9 mouse cellular contexts compared by ENCODE assay signal in the genomic region with DNA sequence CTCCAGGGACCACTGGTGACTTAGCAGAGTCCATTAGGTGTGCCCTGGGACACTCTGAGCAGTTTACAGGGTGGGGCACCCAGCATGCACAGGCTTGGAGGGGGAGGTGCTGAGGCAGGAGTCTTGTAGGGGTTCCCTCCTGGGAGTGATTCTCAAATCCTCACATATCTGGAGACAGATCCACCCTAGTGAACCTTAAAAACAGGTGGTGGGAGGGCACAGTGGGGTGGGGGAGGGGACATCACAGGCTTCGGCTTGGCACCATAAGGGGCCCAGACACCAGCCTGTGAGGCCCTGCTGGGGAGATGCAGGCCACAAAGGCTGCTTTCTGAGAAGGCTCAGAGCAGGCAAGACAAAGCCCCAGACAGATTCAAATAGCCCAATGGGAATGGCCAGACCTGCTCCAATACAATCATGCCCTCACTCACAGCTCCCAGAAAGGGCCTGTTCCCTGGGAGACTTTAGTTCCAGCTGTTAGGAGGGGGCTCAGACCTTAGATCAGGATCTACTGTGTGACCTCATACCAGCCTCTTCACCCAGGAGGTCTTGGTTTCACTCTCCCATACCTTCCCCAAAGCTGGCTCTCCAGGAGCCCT. TPM values are rescaled to one million over a fixed set of nuclear protein-coding genes. Genes with fewer than 3 reads are reported as not detected.
DNase-seq lines count a peak whose midpoint lies in the region; ATAC-seq and TF ChIP-seq lines count a peak whose summit lies in the region.
"Had no signal": no experiment of that assay in that cellular context is flagged by ENCODE, and none has a peak within 500 bp of the region (broad histone marks: within the 10 kb centered on the region; RNA-seq: fewer than 3 reads in every experiment).

No protein-coding gene starts in this region.

- no peaks in the 10 kb centered on the region for H3K9me3 ChIP-seq in forebrain, embryonic 10.5 days
- H3K9me3 ChIP-seq in liver, embryonic 12.5 days (replicated peaks): no peaks in the 10 kb centered on the region
- no peaks in the 10 kb centered on the region for H3K9me3 ChIP-seq in stomach, embryonic 15.5 days

- no peak overlapping the region for H3K4me2 ChIP-seq in liver, embryonic 12.5 days
- no peak overlapping the region for H3K4me2 ChIP-seq in stomach, embryonic 15.5 days

- TF ChIP-seq CTCF in gastrocnemius, adult 2 months (IDR thresholded peaks at IDR 0.05): no peak

- peak overlapping the region; percentile 87 for H3K27ac ChIP-seq in forebrain, embryonic 10.5 days
- no peak overlapping the region for H3K27ac ChIP-seq in liver, embryonic 12.5 days
- peak overlapping the region; percentile 12; the same call in 1 of the 2 replicates for H3K27ac ChIP-seq in stomach, embryonic 15.5 days
- H3K27ac ChIP-seq in gastrocnemius, adult 2 months: no peak overlapping the region

- ATAC-seq in liver, embryonic 12.5 days: peak; percentile 76
- peak; percentile 55; the same call in 1 of the 2 replicates for ATAC-seq in stomach, embryonic 15.5 days (ENCODE audit: insufficient read depth, low FRiP score, low read depth)

- peak; percentile 10 for DNase-seq in layer of hippocampus, adult 9-11 months
- DNase-seq in layer of hippocampus, adult 8-10 months (ENCODE audit: low spot score in 2 of 2): no peak
- peak; percentile 46 for DNase-seq in forebrain, embryonic 10.5 days (ENCODE audit: extremely low spot score, low spot score)
- DNase-seq in lung, postnatal 14 days: no peak
- no peak for DNase-seq in gastrocnemius, adult 2 months
- no peak for DNase-seq in cerebellum, adult 8-10 months

- 8% methylated on average over 1 of the region's 1 CpGs for WGBS in forebrain, embryonic 10.5 days
- WGBS in liver, embryonic 12.5 days (ENCODE audit: insufficient replicate concordance): 10% methylated on average over 1 of the region's 1 CpGs
- WGBS in stomach, embryonic 15.5 days: 47% methylated on average over 1 of the region's 1 CpGs

- H3K9ac ChIP-seq in liver, embryonic 12.5 days: no peak overlapping the region
- no peak overlapping the region for H3K9ac ChIP-seq in stomach, embryonic 15.5 days

- no peaks in the 10 kb centered on the region for H3K27me3 ChIP-seq in forebrain, embryonic 10.5 days (ENCODE audit: poor library complexity, severe bottlenecking)
- no peaks in the 10 kb centered on the region for H3K27me3 ChIP-seq in liver, embryonic 12.5 days (replicated peaks)
- no peaks in the 10 kb centered on the region for H3K27me3 ChIP-seq in stomach, embryonic 15.5 days (replicated peaks)

- intact Hi-C loops in gastrocnemius, adult 2 months (cut with DNase I): no loop called here

- H3K4me3 ChIP-seq in forebrain, embryonic 10.5 days: peak overlapping the region; percentile 9; the same call in 1 of the 2 replicates
- no peak overlapping the region for H3K4me3 ChIP-seq in liver, embryonic 12.5 days
- H3K4me3 ChIP-seq in stomach, embryonic 15.5 days (replicated peaks): no peak overlapping the region
- no peak overlapping the region for H3K4me3 ChIP-seq in gastrocnemius, adult 2 months

- H3K36me3 ChIP-seq in forebrain, embryonic 10.5 days (replicated peaks): peaks cover 15% of the 10 kb centered on the region
- no peaks in the 10 kb centered on the region for H3K36me3 ChIP-seq in liver, embryonic 12.5 days
- H3K36me3 ChIP-seq in stomach, embryonic 15.5 days: no peaks in the 10 kb centered on the region

- H3K4me1 ChIP-seq in forebrain, embryonic 10.5 days: peaks cover 86% of the 10 kb centered on the region
- H3K4me1 ChIP-seq in liver, embryonic 12.5 days: peaks cover 62% of the 10 kb centered on the region
- H3K4me1 ChIP-seq in stomach, embryonic 15.5 days: peaks cover 52% of the 10 kb centered on the region

RNA-seq across cellular contexts. Expression of a gene that starts 6.5 kb away (rescaled TPM):
- 10 to 100 TPM; 57.5 to 71.0 (median 61.8) TPM for total RNA-seq in layer of hippocampus, adult 8-10 months (2022)
- 16.5 and 18.5 TPM in 2 replicates for polyA plus RNA-seq in forebrain, embryonic 10.5 days (2016; fragmentation: Nextera tagmentation; extraction: Ambion mirVana)
- polyA plus RNA-seq in liver, embryonic 12.5 days (2016; fragmentation: Nextera tagmentation; extraction: Ambion mirVana): 3.7 and 4.3 TPM in 2 replicates
- 20.1 and 21.9 TPM in 2 replicates for polyA plus RNA-seq in stomach, embryonic 15.5 days (2015; fragmentation: Nextera tagmentation; extraction: Ambion mirVana)
- 1 to 10 TPM; 6.5 to 6.6 TPM for total RNA-seq in gastrocnemius, adult 2 months (2021)

RNA-seq across cellular contexts. Expression of a gene that starts 45.3 kb away (rescaled TPM):
- 10 to 100 TPM; 25.7 to 29.4 (median 26.8) TPM for total RNA-seq in layer of hippocampus, adult 8-10 months (2022)
- polyA plus RNA-seq in forebrain, embryonic 10.5 days (2016; fragmentation: Nextera tagmentation; extraction: Ambion mirVana): 33.8 and 36.5 TPM in 2 replicates
- polyA plus RNA-seq in liver, embryonic 12.5 days (2016; fragmentation: Nextera tagmentation; extraction: Ambion mirVana): 9.2 and 11.7 TPM in 2 replicates
- polyA plus RNA-seq in stomach, embryonic 15.5 days (2015; fragmentation: Nextera tagmentation; extraction: Ambion mirVana): 20.7 and 25.0 TPM in 2 replicates
- 1 to 10 TPM; 4.8 to 5.5 TPM for total RNA-seq in gastrocnemius, adult 2 months (2021)

RNA-seq across cellular contexts. Expression of a gene that starts 45.4 kb away (rescaled TPM):
- 1 to 10 TPM; 4.9 to 6.4 (median 5.6) TPM for total RNA-seq in layer of hippocampus, adult 8-10 months (2022)
- polyA plus RNA-seq in forebrain, embryonic 10.5 days (2016; fragmentation: Nextera tagmentation; extraction: Ambion mirVana): 12.0 and 14.2 TPM in 2 replicates
- polyA plus RNA-seq in liver, embryonic 12.5 days (2016; fragmentation: Nextera tagmentation; extraction: Ambion mirVana): 11.5 and 12.3 TPM in 2 replicates
- polyA plus RNA-seq in stomach, embryonic 15.5 days (2015; fragmentation: Nextera tagmentation; extraction: Ambion mirVana): 12.2 and 12.9 TPM in 2 replicates
- total RNA-seq in gastrocnemius, adult 2 months (2021): 1 to 10 TPM; 2.3 to 3.5 TPM

RNA-seq across cellular contexts. Expression of a gene that starts 59.4 kb away (rescaled TPM):
- not detected for total RNA-seq in layer of hippocampus, adult 8-10 months (2022)
- polyA plus RNA-seq in forebrain, embryonic 10.5 days (2016; fragmentation: Nextera tagmentation; extraction: Ambion mirVana): not detected in 2 replicates
- 0.48 TPM in 1 of 2 replicates, not detected in the other for polyA plus RNA-seq in liver, embryonic 12.5 days (2016; fragmentation: Nextera tagmentation; extraction: Ambion mirVana)
- not detected in 2 replicates for polyA plus RNA-seq in stomach, embryonic 15.5 days (2015; fragmentation: Nextera tagmentation; extraction: Ambion mirVana)
- total RNA-seq in gastrocnemius, adult 2 months (2021): not detected
- total RNA-seq: neutrophil, adult 5-6 weeks had no signal

RNA-seq across cellular contexts. Expression of a gene that starts 59.4 kb away (rescaled TPM):
- total RNA-seq in layer of hippocampus, adult 8-10 months (2022): 10 to 100 TPM; 10.9 to 13.3 (median 12.1) TPM
- 47.9 and 52.4 TPM in 2 replicates for polyA plus RNA-seq in forebrain, embryonic 10.5 days (2016; fragmentation: Nextera tagmentation; extraction: Ambion mirVana)
- 20.6 and 23.2 TPM in 2 replicates for polyA plus RNA-seq in liver, embryonic 12.5 days (2016; fragmentation: Nextera tagmentation; extraction: Ambion mirVana)
- polyA plus RNA-seq in stomach, embryonic 15.5 days (2015; fragmentation: Nextera tagmentation; extraction: Ambion mirVana): 28.7 and 29.2 TPM in 2 replicates
- 10 to 100 TPM in 1 of 2 experiments, 1 to 10 TPM in 1; 7.7 to 11.3 TPM for total RNA-seq in gastrocnemius, adult 2 months (2021)

Comparison
In these comparisons a context has a peak if more than half of its experiments do, and no peak if none do; other contexts are left out.
1. DNase-seq: peak in layer of hippocampus, adult 9-11 months (single experiment) and forebrain, embryonic 10.5 days (single experiment); none in layer of hippocampus, adult 8-10 months (0 of 2), lung, postnatal 14 days (single experiment), gastrocnemius, adult 2 months (single experiment) and cerebellum, adult 8-10 months (single experiment).
2. H3K27ac ChIP-seq: peak in forebrain, embryonic 10.5 days (single experiment) and stomach, embryonic 15.5 days (single experiment); none in liver, embryonic 12.5 days (single experiment) and gastrocnemius, adult 2 months (single experiment).